Mouse (Mus musculus) lung, adult 2 months (tissue): Measurements from ENCODE around the gene Fbxl17. TPM values are rescaled to one million over a fixed set of nuclear protein-coding genes. Genes with fewer than 3 reads are reported as not detected.

Source experiments
- DNase-seq: peaks from one replicate; pipeline ENCODE4 v3.0.0; 2022
- H3K4me1 ChIP-seq: fragments of 200-500 bp; 2 replicates; pipeline ENCODE4 v1.6.1; 2011; ENCODE audit warnings: low read length; ENCODE audit not compliant: control insufficient read depth, insufficient read depth
- H3K4me3 ChIP-seq: fragments of 200-500 bp; replicated peaks from 2 replicates; pipeline ENCODE3; 2011; ENCODE audit warnings: low read depth, mild to moderate bottlenecking, control low read depth, low read length; ENCODE audit errors: extremely low read depth
- CTCF ChIP-seq: fragments of 200-500 bp; IDR thresholded peaks from 2 replicates; pipeline ENCODE4 v1.5.1; 2011; ENCODE audit warnings: mild to moderate bottlenecking, low read length, control low read depth; ENCODE audit not compliant: insufficient read depth
- POLR2A ChIP-seq: fragments of 200-500 bp; IDR thresholded peaks from 2 replicates; pipeline ENCODE4 v1.6.1; 2011; ENCODE audit warnings: low read depth, mild to moderate bottlenecking, control low read depth, low read length, borderline replicate concordance; ENCODE audit errors: extremely low read depth
- WGBS: fragments of 180-500 bp; shearing (Covaris S2); methylation state at CpG from one replicate; pipeline ENCODE4 v1.1.7; 2018; 5-methylcytosine and 5-hydroxymethylcytosine counted together
- polyA plus RNA-seq: library from polyadenylated mRNA; depleted of rRNA; stranded (reverse); fragments of >200 nt; gene quantifications from 2 replicates; pipeline ENCODE4 v1.2.3, GENCODE M21; 2012

Gene Fbxl17
- polyA plus RNA-seq, 1 experiment, result 7.5 TPM

GRCm38 (mm10) chr17:63191345-63191744, 308.5 kb downstream of the Fbxl17 start:
- H3K4me1 ChIP-seq, result peaks cover 3% of the 10 kb centered on the region; the same call in 1 of the 2 replicates
- WGBS, result 71% methylated on average over 8 of the region's 8 CpGs
- TF ChIP-seq POLR2A, result no peak
- TF ChIP-seq CTCF, result no peak
- H3K4me3 ChIP-seq, result no peak overlapping the region
- DNase-seq, result no peak

- 63% methylated on average over 8 of the region's 8 CpGs for WGBS
- no peak for DNase-seq
- Histone ChIP-seq H3K4me3 (no peak overlapping the region), H3K4me1 (no peaks in the 10 kb centered on the region)
- TF ChIP-seq CTCF (no peak), POLR2A (no peak)
Observed at GRCm38 (mm10) chr17:63189274-63189673, 310.5 kb downstream of the Fbxl17 start.

GRCm38 (mm10) chr17:63185531-63185930, 314.3 kb downstream of the Fbxl17 start:
- Histone ChIP-seq H3K4me3 (no peak overlapping the region), H3K4me1 (no peaks in the 10 kb centered on the region; the same call in 1 of the 2 replicates)
- DNase-seq, result no peak
- TF ChIP-seq CTCF (no peak), POLR2A (no peak)
- 38% methylated on average over 9 of the region's 9 CpGs for WGBS

GRCm38 (mm10) chr17:63184844-63185504, 314.8 kb downstream of the Fbxl17 start:
- 77% methylated on average over 10 of the region's 10 CpGs for WGBS
- DNase-seq, result no peak
- no peak overlapping the region for H3K4me3 ChIP-seq
- TF ChIP-seq CTCF (no peak), POLR2A (no peak)
- no peaks in the 10 kb centered on the region; the same call in 1 of the 2 replicates for H3K4me1 ChIP-seq

GRCm38 (mm10) chr17:63183431-63183830, 316.4 kb downstream of the Fbxl17 start:
- no peak for DNase-seq
- no peak for TF ChIP-seq CTCF
- TF ChIP-seq POLR2A, result no peak
- 76% methylated on average over 3 of the region's 3 CpGs for WGBS
- Histone ChIP-seq H3K4me1 (no peaks in the 10 kb centered on the region; the same call in 1 of the 2 replicates), H3K4me3 (no peak overlapping the region)

- TF ChIP-seq POLR2A, result no peak
- TF ChIP-seq CTCF, result no peak
- no peak for DNase-seq
- 67% methylated on average over 5 of the region's 5 CpGs for WGBS
- no peak overlapping the region for H3K4me3 ChIP-seq
- no peaks in the 10 kb centered on the region; the same call in 1 of the 2 replicates for H3K4me1 ChIP-seq
Observed at GRCm38 (mm10) chr17:63181661-63182060, 318.2 kb downstream of the Fbxl17 start.

- Histone ChIP-seq H3K4me3 (no peak overlapping the region), H3K4me1 (no peaks in the 10 kb centered on the region; the same call in 1 of the 2 replicates)
- WGBS, result 96% methylated on average over 3 of the region's 3 CpGs
- no peak for TF ChIP-seq CTCF
- no peak for TF ChIP-seq POLR2A
- DNase-seq, result no peak
Observed at GRCm38 (mm10) chr17:63180042-63180441, 319.8 kb downstream of the Fbxl17 start.

GRCm38 (mm10) chr17:63178331-63178730, 321.5 kb downstream of the Fbxl17 start:
- DNase-seq, result no peak
- Histone ChIP-seq H3K4me3 (no peak overlapping the region), H3K4me1 (no peaks in the 10 kb centered on the region; the same call in 1 of the 2 replicates)
- TF ChIP-seq CTCF, result no peak
- TF ChIP-seq POLR2A, result no peak
- WGBS, result 96% methylated on average over 2 of the region's 2 CpGs

- TF ChIP-seq POLR2A (no peak), CTCF (no peak)
- no peak for DNase-seq
- Histone ChIP-seq H3K4me1 (no peaks in the 10 kb centered on the region), H3K4me3 (no peak overlapping the region)
- 83% methylated on average over 5 of the region's 5 CpGs for WGBS
Observed at GRCm38 (mm10) chr17:63176411-63176810, 323.4 kb downstream of the Fbxl17 start.

GRCm38 (mm10) chr17:63172697-63173096, 327.1 kb downstream of the Fbxl17 start:
- TF ChIP-seq POLR2A, result no peak
- TF ChIP-seq CTCF, result no peak
- Histone ChIP-seq H3K4me3 (no peak overlapping the region), H3K4me1 (no peaks in the 10 kb centered on the region)
- no peak for DNase-seq
- WGBS, result 90% methylated on average over 1 of the region's 1 CpGs
